Mouse (Mus musculus): Measurements from ENCODE around the gene Alpl.

GRCm38 (mm10) chr4:137763920-137764495 lies 32.2 kb downstream of the Alpl start:
- TF ChIP-seq CTCF (IDR thresholded peaks at IDR 0.05; ENCODE audit: low read depth) (no peak), EP300 (optimal IDR thresholded peaks at IDR 0.05) (no peak)
